Mouse (Mus musculus): ENCODE results near the gene Kremen2. TPM values are rescaled to one million over a fixed set of nuclear protein-coding genes. Genes with fewer than 3 reads are reported as not detected.
A peak's percentile ranks its signal among the peaks of the same experiment; 100 is the strongest.

The Kremen2 gene
- polyA plus RNA-seq, 1 experiment from 2014 or later, result 0.71 TPM

GRCm38 (mm10) chr17:23771284-23772218 is 25.9 kb upstream of the Kremen2 start, which contains the start of gene Flywch1:
Flywch1 (minus strand) TSS chr17:23771602.
- WGBS, result 3% methylated on average over 58 of the region's 58 CpGs
- Histone ChIP-seq H3K9me3 (ENCODE audit: control insufficient read depth, low read length) (no peaks in the 10 kb centered on the region), H3K9ac (replicated peaks; ENCODE audit: low read length) (peak within 1 kb of the TSS; percentile 98), H3K4me1 (ENCODE audit: control insufficient read depth, insufficient read depth, low read length) (peaks cover 20% of the 10 kb centered on the region), H3K4me2 (ENCODE audit: low read length) (peak within 1 kb of the TSS; percentile 65), H3K27ac (replicated peaks; ENCODE audit: low read depth, low read length) (peak within 1 kb of the TSS; percentile 92), H3K36me3 (ENCODE audit: control insufficient read depth, insufficient read depth, low read length) (peaks cover 15% of the 10 kb centered on the region; the same call in 1 of the 2 replicates), H3K4me3 (replicated peaks; ENCODE audit: low read depth, low read length) (peak within 1 kb of the TSS; percentile 86), H3K27me3 (ENCODE audit: control insufficient read depth, insufficient read depth, low read length) (no peaks in the 10 kb centered on the region)
- ATAC-seq (ENCODE audit: low FRiP score, low TSS enrichment) (peak; percentile 98), DNase-seq (peak; percentile 99)

GRCm38 (mm10) chr17:23770896-23771283 is 25.3 kb upstream of the Kremen2 start:
- H3K27ac ChIP-seq (replicated peaks; ENCODE audit: low read depth, low read length), result peak overlapping the region; percentile 92
- no peaks in the 10 kb centered on the region for H3K9me3 ChIP-seq (ENCODE audit: control insufficient read depth, low read length)
- no peak; the same call in 1 of the 2 replicates for ATAC-seq (ENCODE audit: low FRiP score, low TSS enrichment)
- H3K36me3 ChIP-seq (ENCODE audit: control insufficient read depth, insufficient read depth, low read length), result peaks cover 14% of the 10 kb centered on the region; the same call in 1 of the 2 replicates
- WGBS, result 1% methylated on average over 19 of the region's 19 CpGs
- peak overlapping the region; percentile 98 for H3K9ac ChIP-seq (replicated peaks; ENCODE audit: low read length)
- peak overlapping the region; percentile 65 for H3K4me2 ChIP-seq (ENCODE audit: low read length)
- no peak for DNase-seq
- H3K27me3 ChIP-seq (ENCODE audit: control insufficient read depth, insufficient read depth, low read length), result no peaks in the 10 kb centered on the region
- H3K4me1 ChIP-seq (ENCODE audit: control insufficient read depth, insufficient read depth, low read length), result peaks cover 20% of the 10 kb centered on the region
- peak overlapping the region; percentile 86 for H3K4me3 ChIP-seq (replicated peaks; ENCODE audit: low read depth, low read length)

DNA sequence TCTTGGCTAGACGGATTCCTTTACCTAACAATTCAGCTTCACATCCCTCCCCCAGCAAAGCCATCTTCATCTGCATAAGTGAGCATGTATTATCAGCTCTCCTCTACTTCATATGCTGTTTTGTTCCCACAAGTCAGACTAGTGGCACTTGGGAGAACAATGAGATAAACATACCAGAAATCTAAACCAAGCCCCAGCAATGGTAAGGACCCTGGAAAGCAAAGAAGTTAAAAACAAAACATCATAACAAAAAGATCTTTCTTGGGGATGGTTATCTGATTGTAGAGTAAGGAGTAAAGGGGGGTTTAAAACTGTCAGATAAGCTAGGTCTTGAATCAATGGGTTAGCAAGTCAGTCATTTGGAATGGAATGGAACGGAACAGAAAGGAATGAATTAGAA is 24.9 kb upstream of the Kremen2 start:
- Histone ChIP-seq H3K27ac (replicated peaks; ENCODE audit: low read depth, low read length) (peak overlapping the region; percentile 92), H3K9me3 (ENCODE audit: control insufficient read depth, low read length) (no peaks in the 10 kb centered on the region), H3K36me3 (ENCODE audit: control insufficient read depth, insufficient read depth, low read length) (peaks cover 14% of the 10 kb centered on the region; the same call in 1 of the 2 replicates), H3K9ac (replicated peaks; ENCODE audit: low read length) (peak overlapping the region; percentile 98), H3K4me3 (replicated peaks; ENCODE audit: low read depth, low read length) (peak overlapping the region; percentile 86), H3K4me1 (ENCODE audit: control insufficient read depth, insufficient read depth, low read length) (peaks cover 20% of the 10 kb centered on the region), H3K4me2 (ENCODE audit: low read length) (peak overlapping the region; percentile 65), H3K27me3 (ENCODE audit: control insufficient read depth, insufficient read depth, low read length) (no peaks in the 10 kb centered on the region)
- 0% methylated on average over 2 of the region's 2 CpGs for WGBS
- no peak for ATAC-seq (ENCODE audit: low FRiP score, low TSS enrichment)
- peak; percentile 41 for DNase-seq

DNA sequence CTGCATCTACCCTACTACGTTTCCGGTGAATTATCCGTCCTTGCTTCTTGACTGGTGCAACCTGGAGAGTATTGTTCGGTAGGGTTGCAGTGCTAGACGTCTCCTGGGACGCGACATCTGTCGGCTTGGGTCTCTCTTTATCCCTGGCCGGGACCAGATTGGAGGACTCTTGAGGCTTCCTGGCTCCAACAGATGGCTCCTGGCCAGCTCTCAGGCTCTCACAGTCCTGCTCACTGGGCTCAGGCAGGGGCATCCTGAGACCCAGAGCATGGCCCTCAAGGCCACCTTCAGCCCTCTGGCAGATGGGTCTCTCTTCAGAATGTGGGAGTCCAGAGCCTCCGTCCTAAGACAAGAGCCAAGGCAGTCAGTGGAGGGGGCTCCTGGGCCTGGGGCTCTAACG is 17.3 kb upstream of the Kremen2 start:
- no peak for DNase-seq
- Histone ChIP-seq H3K9me3 (ENCODE audit: control insufficient read depth, low read length) (no peaks in the 10 kb centered on the region), H3K4me1 (ENCODE audit: control insufficient read depth, insufficient read depth, low read length) (no peaks in the 10 kb centered on the region), H3K9ac (replicated peaks; ENCODE audit: low read length) (no peak overlapping the region), H3K27ac (replicated peaks; ENCODE audit: low read depth, low read length) (no peak overlapping the region), H3K27me3 (ENCODE audit: control insufficient read depth, insufficient read depth, low read length) (no peaks in the 10 kb centered on the region), H3K4me3 (replicated peaks; ENCODE audit: low read depth, low read length) (no peak overlapping the region), H3K4me2 (ENCODE audit: low read length) (no peak overlapping the region), H3K36me3 (ENCODE audit: control insufficient read depth, insufficient read depth, low read length) (peaks cover 63% of the 10 kb centered on the region)
- ATAC-seq (ENCODE audit: low FRiP score, low TSS enrichment), result no peak
- WGBS, result 85% methylated on average over 11 of the region's 11 CpGs

DNA sequence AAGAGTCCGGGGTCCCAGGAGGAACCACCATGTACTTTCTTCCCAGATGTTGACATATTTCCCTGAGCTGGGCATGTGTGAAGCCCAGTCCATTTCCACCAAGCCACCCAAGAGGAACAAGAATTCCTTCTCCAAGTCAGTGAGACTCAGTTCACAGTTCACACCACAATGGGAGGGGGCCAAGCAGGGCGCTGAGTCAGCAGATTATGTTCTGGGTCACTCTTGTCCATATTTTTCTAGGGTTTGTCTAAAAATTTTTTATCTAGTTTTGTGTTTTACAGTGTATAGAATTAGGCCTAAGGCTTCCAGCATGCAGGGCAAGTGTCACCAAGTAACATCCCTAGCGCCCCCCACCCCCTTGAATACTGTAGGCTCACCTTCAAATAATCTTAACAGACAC is 15.5 kb upstream of the Kremen2 start:
- DNase-seq (no peak), ATAC-seq (ENCODE audit: low FRiP score, low TSS enrichment) (no peak)
- Histone ChIP-seq H3K27me3 (ENCODE audit: control insufficient read depth, insufficient read depth, low read length) (no peaks in the 10 kb centered on the region), H3K4me1 (ENCODE audit: control insufficient read depth, insufficient read depth, low read length) (no peaks in the 10 kb centered on the region), H3K4me2 (ENCODE audit: low read length) (no peak overlapping the region), H3K36me3 (ENCODE audit: control insufficient read depth, insufficient read depth, low read length) (peaks cover 77% of the 10 kb centered on the region), H3K9me3 (ENCODE audit: control insufficient read depth, low read length) (no peaks in the 10 kb centered on the region), H3K27ac (replicated peaks; ENCODE audit: low read depth, low read length) (no peak overlapping the region), H3K9ac (replicated peaks; ENCODE audit: low read length) (no peak overlapping the region), H3K4me3 (replicated peaks; ENCODE audit: low read depth, low read length) (no peak overlapping the region)
- WGBS, result 98% methylated on average over 3 of the region's 3 CpGs

- Histone ChIP-seq H3K4me2 (ENCODE audit: low read length) (no peak overlapping the region), H3K9me3 (ENCODE audit: control insufficient read depth, low read length) (no peaks in the 10 kb centered on the region), H3K9ac (replicated peaks; ENCODE audit: low read length) (no peak overlapping the region), H3K27me3 (ENCODE audit: control insufficient read depth, insufficient read depth, low read length) (no peaks in the 10 kb centered on the region), H3K4me1 (ENCODE audit: control insufficient read depth, insufficient read depth, low read length) (no peaks in the 10 kb centered on the region), H3K36me3 (ENCODE audit: control insufficient read depth, insufficient read depth, low read length) (peaks cover 87% of the 10 kb centered on the region), H3K27ac (replicated peaks; ENCODE audit: low read depth, low read length) (no peak overlapping the region), H3K4me3 (replicated peaks; ENCODE audit: low read depth, low read length) (no peak overlapping the region)
- 93% methylated on average over 9 of the region's 9 CpGs for WGBS
- no peak for ATAC-seq (ENCODE audit: low FRiP score, low TSS enrichment)
- no peak for DNase-seq
Observed at GRCm38 (mm10) chr17:23760231-23760630, 14.6 kb upstream of the Kremen2 start.

DNA sequence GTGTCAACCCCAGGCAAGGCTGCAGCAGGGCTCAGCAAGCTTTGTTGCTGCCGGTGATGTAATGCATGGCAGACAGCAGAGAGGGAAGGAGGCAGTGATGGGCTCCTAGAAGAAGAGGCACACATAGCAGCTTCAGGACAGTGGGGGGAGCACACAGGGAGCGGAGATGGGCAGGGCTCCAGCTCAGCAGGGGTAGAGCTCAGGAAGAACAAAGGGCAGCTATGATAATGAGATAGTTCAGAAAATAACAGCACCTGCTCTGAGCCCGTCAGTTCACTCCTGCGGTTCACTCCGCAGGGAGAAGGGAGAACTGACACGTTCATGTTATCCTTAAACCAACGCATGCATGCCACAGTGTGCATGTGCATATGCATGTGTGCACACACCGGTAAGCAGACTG is 13.2 kb upstream of the Kremen2 start:
- H3K9ac ChIP-seq (replicated peaks; ENCODE audit: low read length), result no peak overlapping the region
- no peak overlapping the region for H3K27ac ChIP-seq (replicated peaks; ENCODE audit: low read depth, low read length)
- H3K9me3 ChIP-seq (ENCODE audit: control insufficient read depth, low read length), result no peaks in the 10 kb centered on the region
- H3K4me3 ChIP-seq (replicated peaks; ENCODE audit: low read depth, low read length), result no peak overlapping the region
- 60% methylated on average over 8 of the region's 8 CpGs for WGBS
- H3K36me3 ChIP-seq (ENCODE audit: control insufficient read depth, insufficient read depth, low read length), result peaks cover 94% of the 10 kb centered on the region
- no peak overlapping the region for H3K4me2 ChIP-seq (ENCODE audit: low read length)
- ATAC-seq (ENCODE audit: low FRiP score, low TSS enrichment) (no peak), DNase-seq (no peak)
- H3K4me1 ChIP-seq (ENCODE audit: control insufficient read depth, insufficient read depth, low read length), result no peaks in the 10 kb centered on the region
- H3K27me3 ChIP-seq (ENCODE audit: control insufficient read depth, insufficient read depth, low read length), result no peaks in the 10 kb centered on the region

DNA sequence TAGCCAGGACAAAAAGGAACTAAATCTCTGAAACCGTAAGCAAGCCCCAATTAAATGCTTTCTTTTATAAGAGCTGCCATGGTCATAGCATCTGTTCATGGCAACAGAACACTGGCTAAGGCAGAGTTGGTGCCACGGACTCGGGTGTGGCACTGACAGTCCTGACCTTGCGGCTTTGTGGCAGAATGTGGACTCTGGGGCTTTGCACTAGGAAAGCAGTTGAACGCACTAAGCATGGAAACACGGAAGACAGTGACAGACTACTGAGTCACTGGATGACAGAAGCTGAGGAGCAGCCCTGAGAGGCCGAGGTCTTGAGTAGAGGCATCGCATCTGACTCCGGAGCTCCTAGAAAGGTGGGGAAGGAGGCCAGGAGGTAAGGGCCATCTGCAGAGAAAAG is 11.9 kb upstream of the Kremen2 start:
- DNase-seq (no peak), ATAC-seq (ENCODE audit: low FRiP score, low TSS enrichment) (no peak)
- Histone ChIP-seq H3K9ac (replicated peaks; ENCODE audit: low read length) (no peak overlapping the region), H3K27ac (replicated peaks; ENCODE audit: low read depth, low read length) (no peak overlapping the region), H3K36me3 (ENCODE audit: control insufficient read depth, insufficient read depth, low read length) (peaks cover 97% of the 10 kb centered on the region), H3K9me3 (ENCODE audit: control insufficient read depth, low read length) (no peaks in the 10 kb centered on the region), H3K4me2 (ENCODE audit: low read length) (no peak overlapping the region), H3K27me3 (ENCODE audit: control insufficient read depth, insufficient read depth, low read length) (no peaks in the 10 kb centered on the region), H3K4me1 (ENCODE audit: control insufficient read depth, insufficient read depth, low read length) (no peaks in the 10 kb centered on the region), H3K4me3 (replicated peaks; ENCODE audit: low read depth, low read length) (no peak overlapping the region)
- WGBS, result 95% methylated on average over 9 of the region's 9 CpGs

DNA sequence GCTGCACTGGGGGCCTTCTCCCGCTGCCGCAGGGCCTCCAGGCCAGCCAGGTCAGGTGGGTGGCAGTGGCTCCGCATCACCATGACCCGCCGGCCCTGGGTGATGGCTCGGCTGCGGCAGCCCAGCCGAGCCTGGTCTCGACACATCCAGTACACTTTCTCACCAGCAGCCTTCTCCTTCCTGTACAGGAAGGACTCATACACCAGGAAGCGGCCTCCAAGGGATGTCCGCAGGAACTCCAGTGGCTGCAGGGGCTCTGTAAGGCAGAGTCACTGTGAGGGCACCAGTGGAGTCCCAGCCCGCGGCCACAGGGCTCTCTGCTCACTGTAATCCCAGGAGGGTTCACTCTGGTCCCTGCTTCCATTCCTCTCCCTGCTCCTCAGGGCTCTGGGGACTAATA is 10.1 kb upstream of the Kremen2 start:
- no peaks in the 10 kb centered on the region for H3K9me3 ChIP-seq (ENCODE audit: control insufficient read depth, low read length)
- H3K9ac ChIP-seq (replicated peaks; ENCODE audit: low read length), result no peak overlapping the region
- 95% methylated on average over 13 of the region's 13 CpGs for whole genome bisulfite sequencing
- peaks cover 97% of the 10 kb centered on the region for H3K36me3 ChIP-seq (ENCODE audit: control insufficient read depth, insufficient read depth, low read length)
- no peaks in the 10 kb centered on the region for H3K4me1 ChIP-seq (ENCODE audit: control insufficient read depth, insufficient read depth, low read length)
- no peak for DNase-seq
- no peak overlapping the region for H3K27ac ChIP-seq (replicated peaks; ENCODE audit: low read depth, low read length)
- no peak for ATAC-seq (ENCODE audit: low FRiP score, low TSS enrichment)
- H3K4me2 ChIP-seq (ENCODE audit: low read length), result no peak overlapping the region
- H3K27me3 ChIP-seq (ENCODE audit: control insufficient read depth, insufficient read depth, low read length), result no peaks in the 10 kb centered on the region
- H3K4me3 ChIP-seq (replicated peaks; ENCODE audit: low read depth, low read length), result no peak overlapping the region

All from midbrain, embryonic 14.5 days (tissue).